Mouse (Mus musculus) megakaryocyte-erythroid progenitor cell, adult 5-6 weeks (primary cell): ENCODE data around the gene Tcf25. TPM values are rescaled to one million over a fixed set of nuclear protein-coding genes. Genes with fewer than 3 reads are reported as not detected.

Experiments
- ATAC-seq: replicated peaks from 2 replicates; pipeline ENCODE4 v1.8.0; 2016; ENCODE audit warnings: mild to moderate bottlenecking, inconsistent platforms; ENCODE audit not compliant: severe bottlenecking, poor library complexity, low FRiP score, low TSS enrichment
- total RNA-seq, 2 experiments: library from RNA; stranded (forward) in 1 of 2; stranded (reverse) in 1 of 2; fragments of 200-1000, 215-1000 nt in 1 of 2; fragments of >200 nt in 1 of 2; fragmentation: Nextera tagmentation in 1 of 2; gene quantifications; 2 replicates each; pipeline ENCODE4 v1.2.3; 2014 to 2017

The Tcf25 gene
- total RNA-seq, 2 experiments from 2014 or later = 104 to 140 TPM

GRCm38 (mm10) chr8:123347293-123347692, 26.3 kb upstream of the Tcf25 start:
- no peak; the same call in 1 of the 2 replicates for ATAC-seq

DNA sequence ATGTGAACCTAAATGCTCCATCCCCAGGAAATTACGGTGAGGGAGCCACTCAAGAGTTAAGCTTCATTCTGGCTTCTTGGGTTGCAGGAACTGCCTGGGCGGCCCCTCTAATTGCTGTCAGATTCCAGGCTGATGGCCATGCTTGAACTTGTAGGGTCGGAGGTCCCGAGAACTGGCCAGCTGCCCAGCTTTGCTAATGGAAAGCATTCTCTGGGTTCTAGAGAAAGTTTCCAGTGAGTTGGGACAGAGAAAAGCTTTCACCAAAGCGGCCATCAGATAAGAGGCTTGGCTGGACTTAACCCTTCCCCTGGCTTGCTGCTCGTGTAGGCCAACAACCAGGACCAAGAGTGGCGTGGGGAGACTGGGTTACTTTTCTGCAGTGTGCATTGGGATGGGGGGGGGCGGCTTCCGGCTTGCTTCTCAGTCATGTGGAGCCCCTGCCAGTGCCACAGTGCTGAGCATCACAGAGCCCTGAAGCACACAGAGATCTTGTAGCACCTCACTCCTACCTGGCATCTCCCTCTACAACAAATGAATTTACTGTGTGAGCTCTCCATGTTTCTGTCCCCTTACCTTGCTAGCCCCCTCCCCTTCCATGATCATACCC, 25.2 kb upstream of the Tcf25 start:
- ATAC-seq = no peak

- ATAC-seq = no peak
Measured at GRCm38 (mm10) chr8:123349073-123349472, 24.5 kb upstream of the Tcf25 start.

DNA sequence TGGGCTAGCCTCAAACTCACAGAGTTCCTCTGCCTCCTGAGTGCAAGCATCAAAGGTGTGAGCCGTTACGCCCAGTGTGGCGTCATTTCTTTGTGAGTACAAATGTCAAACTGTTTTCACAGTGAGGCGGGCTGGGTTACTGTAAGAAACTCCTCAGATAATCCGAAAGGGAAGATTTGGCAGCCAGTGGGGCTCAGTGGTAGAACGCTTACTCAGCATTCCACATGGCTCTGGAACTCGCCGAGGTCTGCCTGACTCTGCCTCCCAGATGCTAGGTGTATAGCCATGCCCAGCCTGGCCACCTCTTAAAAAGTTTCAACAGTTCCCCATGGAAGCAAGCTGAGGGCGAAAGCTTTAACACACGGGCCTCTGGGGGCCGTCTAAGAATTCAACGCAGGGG, 21.4 kb upstream of the Tcf25 start:
- no peak for ATAC-seq

GRCm38 (mm10) chr8:123352786-123353185, 20.8 kb upstream of the Tcf25 start:
- peak; percentile 66; the same call in 1 of the 2 replicates for ATAC-seq

GRCm38 (mm10) chr8:123353216-123353615, 20.3 kb upstream of the Tcf25 start:
- no peak for ATAC-seq

DNA sequence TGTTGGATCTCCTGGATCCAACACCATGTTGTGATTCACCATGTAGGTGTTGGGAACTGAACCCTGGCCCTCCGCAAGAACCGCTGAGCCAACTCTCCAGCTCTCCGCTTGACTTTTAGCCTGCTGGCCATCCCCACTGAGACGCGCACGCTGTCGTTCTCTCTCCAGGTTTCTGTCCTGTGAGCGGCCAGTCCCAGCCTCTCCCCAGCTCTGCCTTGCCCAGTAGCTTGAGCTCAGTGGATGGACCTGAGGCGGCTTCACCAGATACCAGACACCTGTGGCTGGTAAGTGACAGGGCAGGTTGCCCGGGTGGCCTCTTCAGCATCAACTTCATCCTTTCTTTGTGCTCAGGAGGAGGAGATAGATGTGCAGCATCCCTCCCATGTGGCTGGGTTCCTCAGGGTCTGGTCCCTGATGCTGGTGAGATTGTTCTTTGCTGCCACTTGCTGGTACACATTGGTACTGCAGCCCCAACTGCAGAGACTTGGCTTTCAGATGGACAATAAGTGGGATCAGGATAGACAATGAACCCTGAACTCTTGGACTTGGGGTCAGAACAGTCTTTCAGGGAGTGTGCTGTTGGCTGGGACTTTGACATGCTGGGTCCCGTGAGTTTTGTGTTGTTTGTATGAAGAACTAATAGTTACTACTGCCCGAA, 12.3 kb upstream of the Tcf25 start:
- ATAC-seq = peak; percentile 69

- peak; percentile 74 for ATAC-seq
Measured at GRCm38 (mm10) chr8:123374239-123374578, 656 bp downstream of the Tcf25 start.

DNA sequence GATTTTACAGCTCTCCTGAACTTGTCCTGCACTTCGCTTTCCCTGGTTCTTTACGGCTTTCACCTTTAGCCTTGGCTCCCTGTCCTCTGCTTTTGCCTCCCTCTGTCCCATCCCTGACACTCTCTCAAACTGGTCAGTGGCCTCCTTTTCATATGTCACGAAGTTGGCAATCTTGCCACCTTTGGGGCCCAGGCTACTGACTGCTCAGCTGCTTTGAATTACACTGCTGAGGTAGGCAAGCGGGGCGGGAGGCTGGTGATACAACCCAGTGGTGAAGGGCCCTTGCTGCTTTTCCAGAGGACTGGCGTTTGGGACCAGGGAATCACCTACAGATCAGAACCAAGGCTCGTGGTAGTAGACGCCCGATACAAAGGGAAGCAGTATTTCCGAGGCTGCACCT, 2.1 kb downstream of the Tcf25 start:
- no peak for ATAC-seq

DNA sequence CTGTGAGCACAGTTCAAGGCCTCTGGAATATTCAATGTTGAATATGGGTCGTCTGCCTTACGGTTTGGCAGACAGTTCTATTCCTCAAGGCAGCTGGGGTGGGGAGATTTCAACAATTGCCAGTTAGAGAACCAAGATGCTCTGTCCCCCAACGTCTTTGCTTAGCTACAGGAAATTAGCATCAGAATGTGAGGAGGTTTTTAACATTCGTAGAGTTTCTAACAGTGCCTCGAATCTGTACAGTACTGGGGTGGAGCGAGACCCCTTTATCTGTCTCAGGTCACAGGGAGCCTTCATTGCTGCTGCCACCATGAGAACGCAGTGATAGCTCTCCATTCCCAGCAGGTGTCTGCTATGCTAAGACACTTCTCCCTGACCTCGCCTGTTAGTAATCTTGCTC, 2.6 kb downstream of the Tcf25 start:
- no peak for ATAC-seq

DNA sequence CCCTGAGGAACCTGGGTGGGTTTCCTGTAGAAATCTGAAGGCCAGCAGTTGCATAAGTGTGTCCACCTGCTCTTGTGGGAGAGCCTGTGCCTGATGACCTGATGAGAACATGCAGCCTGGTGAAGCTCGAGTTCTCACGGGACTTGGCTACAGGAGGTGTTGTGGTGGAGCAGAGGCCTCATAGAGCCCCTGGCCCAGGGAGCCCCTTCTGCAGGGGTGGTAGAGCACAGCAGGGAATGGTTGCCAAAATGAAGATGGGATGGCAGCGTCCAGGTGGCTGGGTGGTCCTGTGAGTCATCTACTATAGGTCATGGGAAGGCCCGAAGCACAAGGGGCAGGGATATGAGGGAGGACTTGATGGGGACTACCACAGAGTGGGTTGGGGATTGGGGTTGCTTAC, 8.2 kb downstream of the Tcf25 start:
- ATAC-seq = no peak

- ATAC-seq = no peak
Measured at GRCm38 (mm10) chr8:123382516-123382915, 9.0 kb downstream of the Tcf25 start.

DNA sequence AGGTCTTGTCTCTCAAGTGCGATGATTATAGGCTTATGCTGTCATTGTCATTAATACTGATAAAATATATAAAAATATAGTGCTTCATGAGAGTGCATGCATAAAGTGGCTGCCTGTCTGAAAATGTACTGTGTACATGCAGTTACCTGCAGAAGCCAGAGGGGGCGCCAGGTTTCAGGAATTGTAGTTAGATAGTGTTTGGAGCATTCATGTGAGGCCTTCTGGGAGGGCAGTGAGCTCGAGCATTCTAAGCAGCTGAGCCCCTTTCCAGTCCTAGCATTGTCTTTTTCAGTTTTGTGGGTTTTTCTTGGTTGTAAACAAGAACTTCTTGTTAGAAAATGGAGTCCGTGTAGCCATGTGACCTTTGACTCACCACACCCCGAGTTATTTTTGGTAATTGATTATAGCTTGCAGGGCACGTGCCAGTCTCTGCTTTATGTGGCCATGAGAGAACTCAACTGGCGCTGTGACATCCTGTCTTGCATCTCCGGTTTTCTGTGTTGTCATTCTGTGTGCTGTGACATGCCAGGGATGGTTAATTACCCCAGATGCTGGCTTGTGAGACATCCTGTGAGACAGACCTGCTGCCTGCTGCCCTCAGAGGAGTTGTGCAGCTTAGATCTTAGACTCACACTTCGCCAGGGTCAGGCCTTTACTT, 11.5 kb downstream of the Tcf25 start:
- peak; percentile 67; the same call in 1 of the 2 replicates for ATAC-seq

GRCm38 (mm10) chr8:123387041-123387440, 13.5 kb downstream of the Tcf25 start:
- ATAC-seq = no peak

DNA sequence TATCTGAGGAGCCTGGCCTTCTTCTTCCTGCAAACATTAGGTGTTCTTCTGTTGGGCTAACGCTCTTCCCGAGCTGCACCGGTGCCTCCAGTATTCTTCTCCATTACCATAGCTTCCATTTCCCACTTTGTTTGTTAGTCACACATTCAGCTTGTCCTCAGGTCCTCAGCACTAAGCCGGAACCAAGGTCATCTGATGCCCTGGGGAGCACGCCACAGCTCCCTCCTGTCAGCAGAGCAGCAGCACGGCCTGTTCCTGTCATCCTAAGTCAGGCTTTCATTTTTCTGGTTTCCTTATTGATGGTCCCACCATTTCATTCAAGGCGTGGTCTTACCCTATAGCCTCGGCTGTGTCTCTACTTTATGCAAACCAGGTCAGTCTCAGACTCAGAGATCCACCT, 14.2 kb downstream of the Tcf25 start:
- no peak for ATAC-seq

GRCm38 (mm10) chr8:123389026-123389425, 15.5 kb downstream of the Tcf25 start:
- no peak for ATAC-seq

- ATAC-seq = peak; percentile 74
Measured at GRCm38 (mm10) chr8:123398308-123398707, 24.8 kb downstream of the Tcf25 start.

DNA sequence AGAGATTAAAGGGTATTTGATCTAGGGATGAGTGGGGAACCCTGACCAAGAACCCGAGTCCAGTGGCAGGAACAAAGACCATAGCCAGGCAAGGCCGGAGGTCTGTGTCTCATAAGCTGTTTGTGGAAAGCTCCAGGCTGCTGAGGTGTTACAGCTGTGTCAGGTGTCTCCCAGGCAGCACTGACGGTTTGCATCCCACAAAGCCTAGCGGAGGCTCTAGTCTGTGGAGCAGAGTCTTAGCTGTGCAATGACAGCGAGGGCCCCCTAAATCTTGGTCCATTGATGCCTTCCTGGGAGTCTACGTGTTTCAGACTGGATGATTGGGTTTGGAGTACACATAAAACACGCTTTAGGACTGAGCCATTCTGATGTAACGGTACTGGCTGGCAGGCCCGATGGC, 28.4 kb downstream of the Tcf25 start:
- no peak for ATAC-seq

DNA sequence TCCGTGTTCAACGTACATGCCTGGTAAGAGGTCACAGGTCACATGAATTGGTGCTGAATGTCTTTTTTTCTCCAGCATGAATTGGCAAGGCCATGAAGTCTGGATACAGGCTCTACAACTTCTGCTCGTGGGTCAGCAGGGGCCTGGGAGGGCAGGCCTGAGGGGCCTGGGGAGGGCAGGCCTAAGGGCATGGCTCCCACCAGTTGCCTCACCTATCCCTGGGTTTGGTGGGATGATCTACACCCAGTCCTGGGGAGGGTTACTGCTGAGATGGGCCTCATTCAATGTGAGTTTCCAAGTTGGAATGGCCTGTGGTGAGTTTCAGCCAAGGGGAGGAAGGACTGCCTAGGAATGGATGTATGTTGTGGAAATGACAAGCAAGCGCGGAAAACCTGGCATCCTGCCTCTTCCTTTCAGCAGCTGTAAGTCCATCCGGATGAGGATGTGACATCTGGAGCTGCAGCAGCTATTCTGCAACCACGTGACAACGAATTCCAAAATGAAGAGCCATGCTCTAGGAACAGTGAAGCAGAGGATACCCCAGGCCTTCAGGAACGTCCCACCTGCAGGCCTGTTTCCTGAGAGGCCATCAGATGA, 29.3 kb downstream of the Tcf25 start:
- no peak for ATAC-seq

- no peak for ATAC-seq
Measured at GRCm38 (mm10) chr8:123404521-123404920, 31.0 kb downstream of the Tcf25 start.

DNA sequence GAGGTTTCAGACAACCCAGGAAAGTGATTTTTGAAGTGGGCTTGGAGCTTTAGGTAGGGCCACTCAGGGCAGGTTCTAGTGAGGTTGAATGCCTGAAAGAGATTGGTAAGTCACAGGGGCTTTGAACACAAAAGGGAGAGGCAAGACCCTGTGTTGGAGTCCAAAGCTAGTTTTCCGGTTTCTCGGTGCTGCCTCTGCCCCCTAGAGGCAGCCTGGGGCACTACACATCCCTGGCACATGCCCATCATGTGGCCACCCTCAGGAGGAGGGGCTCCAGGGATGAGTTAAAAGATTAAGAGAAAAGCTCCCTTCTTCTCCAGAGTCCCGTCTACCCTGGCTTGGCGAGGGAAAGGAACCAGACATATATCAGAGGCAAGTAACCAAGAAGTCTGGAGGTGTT, 33.2 kb downstream of the Tcf25 start, which contains the start of gene Mc1r:
Mc1r (plus strand) TSS at position 322 of the 400 bp plus-strand sequence.
- peak; percentile 35 for ATAC-seq
